ENCODE assay signal across 8 mouse cellular contexts in the genomic region with DNA sequence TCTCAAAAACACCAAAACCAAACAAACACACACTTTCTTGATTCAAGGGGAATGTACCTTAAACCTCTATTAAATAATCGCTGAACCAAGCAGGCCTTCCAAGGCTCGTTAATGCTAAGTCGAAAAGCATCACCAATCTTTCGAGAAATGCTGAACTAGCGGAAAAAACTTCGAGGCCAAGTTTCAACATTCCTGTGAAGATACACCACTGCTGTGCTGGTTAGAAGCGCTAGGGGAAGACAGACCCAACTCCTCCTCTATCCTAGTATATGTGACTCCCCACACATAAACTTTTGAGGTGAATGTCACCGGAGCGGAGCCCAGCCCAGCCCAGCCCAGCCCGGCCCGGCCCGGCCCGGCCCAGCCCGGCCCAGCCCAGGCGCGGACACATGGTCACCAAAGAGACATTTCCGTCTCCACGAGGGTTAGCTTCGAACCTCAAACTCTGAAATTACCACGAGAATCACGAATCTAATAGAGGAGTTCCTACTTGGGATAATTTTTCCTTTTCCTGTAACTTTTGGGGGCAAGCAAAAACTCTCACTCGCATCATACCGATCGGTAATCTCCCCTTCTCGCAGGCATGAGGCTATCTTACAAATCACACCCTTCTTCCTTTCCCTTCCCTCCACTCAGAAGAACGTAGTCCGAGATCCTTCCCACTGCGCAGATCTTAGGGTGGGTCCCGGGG. TPM values are rescaled to one million over a fixed set of nuclear protein-coding genes. Genes with fewer than 3 reads are reported as not detected.
DNase-seq lines count a peak whose midpoint lies in the region; ATAC-seq and TF ChIP-seq lines count a peak whose summit lies in the region.

No protein-coding gene starts in this region.

- H3K9me3 ChIP-seq in ES-E14 (ENCODE audit: control insufficient read depth, insufficient read depth, low read depth, low read length) = no peaks in the 10 kb centered on the region
- no peaks in the 10 kb centered on the region for H3K9me3 ChIP-seq in forebrain, embryonic 14.5 days (replicated peaks; ENCODE audit: control insufficient read depth, low read length)
- no peaks in the 10 kb centered on the region for H3K9me3 ChIP-seq in kidney, embryonic 16.5 days (ENCODE audit: low read length)
- no peaks in the 10 kb centered on the region for H3K9me3 ChIP-seq in midbrain, embryonic 11.5 days (ENCODE audit: control insufficient read depth, low read length)

- in situ Hi-C loops in ES-E14 (cut with MboI; ENCODE audit: low sequenced_read_pairs in 2 of 2, unreplicated experiment in 2 of 2) = no loop called here

- WGBS in forebrain, embryonic 14.5 days = 2% methylated on average over 29 of the region's 29 CpGs
- under 1% methylated on average over 29 of the region's 29 CpGs for WGBS in kidney, embryonic 16.5 days
- 6% methylated on average over 26 of the region's 29 CpGs for WGBS in midbrain, embryonic 11.5 days

- peak overlapping the region; percentile 81 for H3K9ac ChIP-seq in ES-E14 (ENCODE audit: insufficient read depth, low read depth, low read length, poor library complexity, severe bottlenecking)
- peak overlapping the region; percentile 81 for H3K9ac ChIP-seq in forebrain, embryonic 14.5 days (ENCODE audit: low read length)
- H3K9ac ChIP-seq in kidney, embryonic 16.5 days (replicated peaks; ENCODE audit: low read length) = peak overlapping the region; percentile 89
- peak overlapping the region; percentile 86 for H3K9ac ChIP-seq in midbrain, embryonic 11.5 days (ENCODE audit: low read length)

- TF ChIP-seq CTCF in C2C12 (IDR thresholded peaks at IDR 0.05; ENCODE audit: control insufficient read depth, insufficient read depth, insufficient read length) = no peak

- H3K36me3 ChIP-seq in C2C12 (ENCODE audit: control insufficient read depth, insufficient read depth) (peaks cover 8% of the 10 kb centered on the region), ES-E14 (ENCODE audit: control insufficient read depth, insufficient read depth, low read length, poor library complexity, severe bottlenecking) (no peaks in the 10 kb centered on the region; the same call in 1 of the 2 replicates)
- peaks cover 5% of the 10 kb centered on the region; the same call in 1 of the 2 replicates for H3K36me3 ChIP-seq in forebrain, embryonic 14.5 days (ENCODE audit: control insufficient read depth, insufficient read depth, low read length)
- H3K36me3 ChIP-seq in kidney, embryonic 16.5 days (ENCODE audit: insufficient read depth, low read length) = no peaks in the 10 kb centered on the region
- no peaks in the 10 kb centered on the region for H3K36me3 ChIP-seq in midbrain, embryonic 11.5 days (ENCODE audit: control insufficient read depth, insufficient read depth, low read length)

- H3K79me2 ChIP-seq in C2C12 (ENCODE audit: control insufficient read depth, insufficient read depth) = peaks cover 59% of the 10 kb centered on the region

- H3K4me3 ChIP-seq in C2C12 (ENCODE audit: insufficient read depth, poor library complexity, severe bottlenecking) (peak overlapping the region; percentile 60), ES-E14 (ENCODE audit: insufficient read depth in 1 of 2, low read depth in 1 of 2, low read length in 2 of 2, poor library complexity in 1 of 2, severe bottlenecking in 1 of 2) (peak overlapping the region; percentile 74 to 96)
- peak overlapping the region; percentile 80 for H3K4me3 ChIP-seq in forebrain, embryonic 14.5 days (ENCODE audit: low read depth, low read length)
- H3K4me3 ChIP-seq in kidney, embryonic 16.5 days (ENCODE audit: low read length) = peak overlapping the region; percentile 93
- peak overlapping the region; percentile 90 for H3K4me3 ChIP-seq in midbrain, embryonic 11.5 days (ENCODE audit: low read depth, low read length)

- H3K79me3 ChIP-seq in C2C12 (ENCODE audit: low read depth) = peaks cover 53% of the 10 kb centered on the region

- peak overlapping the region; percentile 50 for H3K27ac ChIP-seq in ES-E14 (ENCODE audit: insufficient read depth, low read depth, low read length, poor library complexity, severe bottlenecking)
- H3K27ac ChIP-seq in forebrain, embryonic 14.5 days (ENCODE audit: low read depth, low read length) = peak overlapping the region; percentile 91
- peak overlapping the region; percentile 97 for H3K27ac ChIP-seq in kidney, embryonic 16.5 days (ENCODE audit: low read length)
- 0 out of 2 replicates have a peak overlapping the region, but pooled peaks have one; percentile 5 for H3K27ac ChIP-seq in midbrain, embryonic 11.5 days (ENCODE audit: low read depth, low read length)

- H3K4me1 ChIP-seq in ES-E14 (ENCODE audit: control insufficient read depth in 2 of 2, insufficient read depth in 2 of 2, low read length in 2 of 2, poor library complexity in 1 of 2) = peaks cover 14 to 21% of the 10 kb centered on the region in 2 experiments
- peaks cover 17% of the 10 kb centered on the region for H3K4me1 ChIP-seq in forebrain, embryonic 14.5 days (ENCODE audit: control insufficient read depth, insufficient read depth, low read length)
- peaks cover 47% of the 10 kb centered on the region for H3K4me1 ChIP-seq in kidney, embryonic 16.5 days (ENCODE audit: insufficient read depth, low read length)
- H3K4me1 ChIP-seq in midbrain, embryonic 11.5 days (ENCODE audit: control insufficient read depth, insufficient read depth, low read length) = peaks cover 33% of the 10 kb centered on the region

- peak overlapping the region; percentile 84 for H3K4me2 ChIP-seq in forebrain, embryonic 14.5 days (ENCODE audit: low read length)
- H3K4me2 ChIP-seq in kidney, embryonic 16.5 days (replicated peaks; ENCODE audit: low read depth, low read length) = peak overlapping the region; percentile 94
- H3K4me2 ChIP-seq in midbrain, embryonic 11.5 days = peak overlapping the region; percentile 95

- H3K27me3 ChIP-seq in C2C12 (ENCODE audit: control insufficient read depth, insufficient read depth, insufficient read length) = no peaks in the 10 kb centered on the region
- H3K27me3 ChIP-seq in forebrain, embryonic 14.5 days (replicated peaks; ENCODE audit: control insufficient read depth, insufficient read depth, low read length) = no peaks in the 10 kb centered on the region
- H3K27me3 ChIP-seq in kidney, embryonic 16.5 days (ENCODE audit: insufficient read depth, low read length) = no peaks in the 10 kb centered on the region
- no peaks in the 10 kb centered on the region for H3K27me3 ChIP-seq in midbrain, embryonic 11.5 days (ENCODE audit: control insufficient read depth, insufficient read depth, low read length)

- peak overlapping the region; percentile 69 for H3ac ChIP-seq in C2C12 (ENCODE audit: control insufficient read depth, insufficient read length, low read depth)

- 0 out of 2 replicates have a peak, but pooled peaks have one; percentile 0 for ATAC-seq in forebrain, embryonic 14.5 days
- ATAC-seq in kidney, embryonic 16.5 days (ENCODE audit: low FRiP score, low TSS enrichment) = peak; percentile 9
- no peak for ATAC-seq in midbrain, embryonic 11.5 days (ENCODE audit: low FRiP score)

- no peak for DNase-seq in ES-E14 (ENCODE audit: low read depth, low spot score)
- no peak for DNase-seq in forebrain, embryonic 14.5 days (ENCODE audit: low spot score)
- DNase-seq in midbrain, embryonic 11.5 days (ENCODE audit: low spot score, missing footprints) = no peak
- no peak for DNase-seq in ovary, postnatal 36 days (ENCODE audit: low spot score)
- no peak for DNase-seq in embryo, embryonic 10 days (ENCODE audit: low spot score)
- DNase-seq in layer of hippocampus, adult 9-10 months (ENCODE audit: low spot score) = no peak

TF ChIP-seq in C2C12, 6 proteins besides CTCF, POLR2A, EP300 and RAD21:
- TF ChIP-seq CEBPB (IDR thresholded peaks at IDR 0.05; ENCODE audit: low read depth) (no peak), FOSL1 (IDR thresholded peaks at IDR 0.05; ENCODE audit: insufficient read depth, low read length, poor library complexity, severe bottlenecking) (no peak), MAX (IDR thresholded peaks at IDR 0.05) (no peak), USF1 (IDR thresholded peaks at IDR 0.05; ENCODE audit: low read depth) (no peak), MYOD1 (IDR thresholded peaks at IDR 0.05; ENCODE audit: control insufficient read depth, insufficient read length, low read depth) (no peak), MYOG (IDR thresholded peaks at IDR 0.05; ENCODE audit: control insufficient read depth, extremely low read depth, insufficient read length) (no peak)

TF ChIP-seq in ES-E14, 5 proteins besides CTCF, POLR2A, EP300 and RAD21:
- TF ChIP-seq ZC3H11A (IDR thresholded peaks at IDR 0.05; ENCODE audit: borderline replicate concordance, low read depth, low read length) (no peak), ZNF384 (IDR thresholded peaks at IDR 0.05; ENCODE audit: low read depth, low read length) (no peak), MAFK (IDR thresholded peaks at IDR 0.05; ENCODE audit: insufficient read depth, low read depth, low read length) (peak; percentile 86), CHD2 (IDR thresholded peaks at IDR 0.05; ENCODE audit: low read depth, low read length) (no peak)

RNA-seq across cellular contexts. Expression of gene Szrd1, which starts 1.0 kb away (rescaled TPM):
- polyA plus RNA-seq in C2C12 (2012; fragmentation: generic; extraction: Trizol) = 141 TPM
- 46.2 and 64.6 TPM in 2 replicates for total RNA-seq in ES-E14 (2012; rRNA removed)
- polyA plus RNA-seq in forebrain, embryonic 14.5 days (2014; fragmentation: Nextera tagmentation; extraction: Ambion mirVana) = 37.0 and 38.9 TPM in 2 replicates
- 50.8 and 51.3 TPM in 2 replicates for polyA plus RNA-seq in kidney, embryonic 16.5 days (2015; fragmentation: Nextera tagmentation; extraction: Ambion mirVana)
- 33.9 and 34.5 TPM in 2 replicates for polyA plus RNA-seq in midbrain, embryonic 11.5 days (2014; fragmentation: Nextera tagmentation; extraction: Ambion mirVana)

RNA-seq across cellular contexts. Expression of gene Fbxo42, which starts 9.1 kb away (rescaled TPM):
- polyA plus RNA-seq in C2C12 (2012; fragmentation: generic; extraction: Trizol) = 11.6 TPM
- total RNA-seq in ES-E14 (2012; rRNA removed) = 14.0 and 14.5 TPM in 2 replicates
- 22.3 and 29.5 TPM in 2 replicates for polyA plus RNA-seq in forebrain, embryonic 14.5 days (2014; fragmentation: Nextera tagmentation; extraction: Ambion mirVana)
- 21.1 and 21.9 TPM in 2 replicates for polyA plus RNA-seq in kidney, embryonic 16.5 days (2015; fragmentation: Nextera tagmentation; extraction: Ambion mirVana)
- polyA plus RNA-seq in midbrain, embryonic 11.5 days (2014; fragmentation: Nextera tagmentation; extraction: Ambion mirVana) = 22.4 and 23.8 TPM in 2 replicates

RNA-seq across cellular contexts. Expression of gene Spata21, which starts 50.4 kb away (rescaled TPM):
- polyA plus RNA-seq in C2C12 (2012; fragmentation: generic; extraction: Trizol) = not detected
- 0.21 and 0.27 TPM in 2 replicates for total RNA-seq in ES-E14 (2012; rRNA removed)
- polyA plus RNA-seq in forebrain, embryonic 14.5 days (2014; fragmentation: Nextera tagmentation; extraction: Ambion mirVana) = 0.19 TPM in 1 of 2 replicates, not detected in the other
- 0.51 and 0.59 TPM in 2 replicates for polyA plus RNA-seq in kidney, embryonic 16.5 days (2015; fragmentation: Nextera tagmentation; extraction: Ambion mirVana)
- polyA plus RNA-seq in midbrain, embryonic 11.5 days (2014; fragmentation: Nextera tagmentation; extraction: Ambion mirVana) = not detected in 2 replicates

Comparison
In these comparisons a context has a peak if more than half of its experiments do, and no peak if none do; other contexts are left out.
1. H3K27ac ChIP-seq: peak in every context shown above with its lines; median percentile 97 in kidney, embryonic 16.5 days; 91 in forebrain, embryonic 14.5 days; 50 in ES-E14; 5 in midbrain, embryonic 11.5 days.